Mouse (Mus musculus) intestine, postnatal 0 days (tissue): ENCODE measurements around the gene Rubcnl. TPM values are rescaled to one million over a fixed set of nuclear protein-coding genes. Genes with fewer than 3 reads are reported as not detected.

ENCODE experiments used
- ATAC-seq: fragments of 200-750 bp; cut with Nextera tagmentation; 2 replicates; pipeline ENCODE4 v1.8.0; 2017; ENCODE audit warnings: mild to moderate bottlenecking, moderate TSS enrichment, moderate library complexity
- H3K27ac ChIP-seq: fragments of 300-500 bp; sonication (generic); 2 replicates; pipeline ENCODE4 v1.5.1; 2014; ENCODE audit warnings: mild to moderate bottlenecking, low read depth, low read length, moderate library complexity
- H3K27me3 ChIP-seq: fragments of 300-500 bp; sonication (generic); replicated peaks from 2 replicates; pipeline ENCODE4 v1.6.1; 2014; ENCODE audit warnings: low read length, mixed read lengths; ENCODE audit not compliant: control insufficient read depth, insufficient read depth
- H3K36me3 ChIP-seq: fragments of 300-500 bp; sonication (generic); 2 replicates; pipeline ENCODE4 v1.6.1; 2014; ENCODE audit warnings: mild to moderate bottlenecking, moderate library complexity; ENCODE audit not compliant: control insufficient read depth, insufficient read depth
- H3K4me1 ChIP-seq: fragments of 300-500 bp; sonication (generic); replicated peaks from 2 replicates; pipeline ENCODE4 v1.6.1; 2014; ENCODE audit warnings: antibody characterized with exemption, low read length, mixed read lengths; ENCODE audit not compliant: control insufficient read depth, insufficient read depth
- H3K4me2 ChIP-seq: fragments of 300-500 bp; sonication (generic); replicated peaks from 2 replicates; pipeline ENCODE4 v1.6.1; 2014; ENCODE audit warnings: low read depth, mild to moderate bottlenecking, moderate library complexity
- H3K4me3 ChIP-seq: fragments of 300-500 bp; sonication (generic); 2 replicates; pipeline ENCODE4 v1.5.1; 2014; ENCODE audit warnings: low read depth, low read length
- H3K9ac ChIP-seq: fragments of 300-500 bp; sonication (generic); 2 replicates; pipeline ENCODE4 v1.6.1; 2014; ENCODE audit warnings: mild to moderate bottlenecking, low read depth, low read length
- H3K9me3 ChIP-seq: fragments of 300-500 bp; sonication (generic); 2 replicates; pipeline ENCODE4 v1.6.1; 2016; ENCODE audit warnings: mixed run types; ENCODE audit not compliant: control insufficient read depth
- CTCF ChIP-seq: sonication (generic); IDR thresholded peaks from 2 replicates; pipeline ENCODE4 v1.5.1; 2016; ENCODE audit warnings: low read depth, mild to moderate bottlenecking, control low read depth, antibody characterized with exemption, moderate library complexity
- WGBS: fragments of 180-500 bp; shearing (Covaris S2); extraction: QIAGEN DNeasy Blood & Tissue Kit; methylation state at CpG from one replicate; pipeline ENCODE4 v1.1.7; 2014; 5-methylcytosine and 5-hydroxymethylcytosine counted together
- polyA plus RNA-seq: library from polyadenylated mRNA; unstranded; fragments of >200 nt; fragmentation: Nextera tagmentation; extraction: Ambion mirVana; gene quantifications from 2 replicates; pipeline ENCODE4 v1.2.1, GENCODE M21; 2015

The Rubcnl gene
- polyA plus RNA-seq, 1 experiment from 2014 or later, result 0.22 TPM

DNA sequence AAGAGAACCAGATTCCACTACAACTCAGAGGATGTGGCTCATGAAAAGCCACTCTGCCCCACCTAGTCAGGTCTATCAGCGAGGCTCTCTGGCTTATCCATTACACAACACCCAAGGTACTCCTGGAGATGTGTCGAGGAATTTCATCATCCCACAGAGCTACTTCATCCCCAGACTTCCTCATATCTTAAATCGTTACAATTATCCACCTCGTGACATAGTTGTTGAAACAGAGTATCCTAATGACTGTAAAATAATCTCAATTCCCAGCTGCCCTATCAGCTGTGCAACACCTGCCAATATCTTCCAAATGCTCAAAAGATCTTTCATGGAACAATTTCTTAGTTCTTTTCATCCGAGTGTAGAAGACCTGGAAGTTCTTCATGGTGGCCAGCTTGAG, 32.7 kb upstream of the Rubcnl start:
- TF ChIP-seq CTCF, result no peak
- no peak overlapping the region for H3K9ac ChIP-seq
- no peak overlapping the region for H3K4me3 ChIP-seq
- no peaks in the 10 kb centered on the region for H3K9me3 ChIP-seq
- 62% methylated on average over 5 of the region's 5 CpGs for WGBS
- H3K36me3 ChIP-seq, result no peaks in the 10 kb centered on the region
- H3K4me1 ChIP-seq, result no peaks in the 10 kb centered on the region
- H3K27me3 ChIP-seq, result no peaks in the 10 kb centered on the region
- no peak overlapping the region for H3K27ac ChIP-seq
- ATAC-seq, result no peak
- H3K4me2 ChIP-seq, result no peak overlapping the region

DNA sequence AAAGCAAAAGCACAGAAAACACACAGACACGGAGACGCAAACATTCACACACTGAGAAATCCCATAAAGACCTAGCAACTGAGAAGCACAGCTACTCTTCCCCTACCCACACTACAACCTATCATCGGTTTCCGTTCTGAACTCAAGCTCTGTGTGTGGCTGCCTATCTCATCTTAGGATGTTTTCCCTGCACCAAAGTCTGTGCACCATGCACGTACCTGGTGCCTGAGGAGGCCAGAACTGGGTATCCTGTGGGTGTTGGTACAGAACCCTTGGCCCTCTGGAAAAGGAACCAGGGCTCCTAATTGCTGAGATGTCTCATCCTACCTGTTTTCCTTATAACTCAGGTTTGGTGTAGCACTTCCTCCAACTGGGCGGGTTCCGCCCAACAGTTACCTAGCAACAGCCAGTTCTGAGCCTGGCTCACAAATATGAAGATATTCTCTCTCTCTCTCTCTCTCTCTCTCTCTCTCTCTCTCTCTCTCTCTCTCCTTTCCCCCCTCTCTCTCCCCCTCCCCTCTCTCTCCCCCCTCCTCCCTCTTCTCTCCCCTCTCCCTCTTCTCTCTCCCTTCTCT, 30.9 kb upstream of the Rubcnl start:
- Histone ChIP-seq H3K27ac (no peak overlapping the region), H3K27me3 (no peaks in the 10 kb centered on the region), H3K9me3 (no peaks in the 10 kb centered on the region), H3K4me2 (no peak overlapping the region), H3K36me3 (no peaks in the 10 kb centered on the region), H3K4me3 (no peak overlapping the region), H3K4me1 (no peaks in the 10 kb centered on the region), H3K9ac (no peak overlapping the region)
- no peak for TF ChIP-seq CTCF
- ATAC-seq, result no peak
- 77% methylated on average over 7 of the region's 7 CpGs for WGBS

DNA sequence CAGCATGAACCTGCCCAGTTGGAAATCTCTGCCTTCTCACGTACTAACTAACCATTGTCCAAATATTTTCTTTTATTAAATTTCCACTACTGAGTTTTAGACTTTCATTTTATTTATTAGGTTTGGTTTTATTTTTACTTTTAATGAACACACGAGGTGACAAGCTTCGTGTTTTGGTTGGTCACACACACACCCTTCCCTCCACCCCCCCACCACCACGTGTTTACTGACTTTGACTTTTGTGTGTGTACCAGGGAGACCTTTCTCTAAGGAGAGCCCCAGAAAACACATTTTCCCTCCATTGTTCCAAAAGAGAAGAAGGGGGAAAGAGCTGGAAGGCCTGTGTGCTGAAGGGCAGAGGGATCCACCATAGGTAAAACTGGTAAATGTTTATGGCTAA, 30.2 kb upstream of the Rubcnl start:
- no peak overlapping the region for H3K27ac ChIP-seq
- no peak overlapping the region for H3K9ac ChIP-seq
- H3K4me2 ChIP-seq, result no peak overlapping the region
- H3K27me3 ChIP-seq, result no peaks in the 10 kb centered on the region
- no peak for TF ChIP-seq CTCF
- no peaks in the 10 kb centered on the region for H3K36me3 ChIP-seq
- no peak for ATAC-seq
- no peaks in the 10 kb centered on the region for H3K4me1 ChIP-seq
- H3K9me3 ChIP-seq, result no peaks in the 10 kb centered on the region
- 55% methylated on average over 4 of the region's 4 CpGs for WGBS
- H3K4me3 ChIP-seq, result no peak overlapping the region

DNA sequence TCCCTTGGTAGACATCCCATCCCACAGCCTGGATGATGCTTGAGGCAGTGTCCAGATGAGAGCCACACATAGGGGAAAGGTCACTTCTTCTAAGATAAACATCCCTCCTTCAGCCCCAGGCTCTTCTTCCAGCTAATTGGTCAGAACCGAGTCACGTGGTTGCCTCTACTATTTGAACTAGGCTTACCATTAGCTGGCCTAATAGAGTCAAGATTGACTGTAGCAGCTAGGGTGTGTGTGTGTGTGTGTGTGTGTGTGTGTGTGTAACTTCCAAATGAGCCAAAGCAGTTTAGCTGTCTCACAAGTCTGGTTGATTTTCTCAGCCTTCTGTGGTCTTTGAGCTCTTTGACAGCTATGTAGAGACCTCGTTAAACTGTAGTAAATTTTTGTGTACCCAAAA, 29.3 kb upstream of the Rubcnl start:
- no peak for TF ChIP-seq CTCF
- 55% methylated on average over 3 of the region's 3 CpGs for WGBS
- Histone ChIP-seq H3K27ac (no peak overlapping the region), H3K9me3 (no peaks in the 10 kb centered on the region), H3K9ac (no peak overlapping the region), H3K36me3 (no peaks in the 10 kb centered on the region), H3K4me3 (no peak overlapping the region), H3K4me2 (no peak overlapping the region), H3K4me1 (no peaks in the 10 kb centered on the region), H3K27me3 (no peaks in the 10 kb centered on the region)
- no peak for ATAC-seq

DNA sequence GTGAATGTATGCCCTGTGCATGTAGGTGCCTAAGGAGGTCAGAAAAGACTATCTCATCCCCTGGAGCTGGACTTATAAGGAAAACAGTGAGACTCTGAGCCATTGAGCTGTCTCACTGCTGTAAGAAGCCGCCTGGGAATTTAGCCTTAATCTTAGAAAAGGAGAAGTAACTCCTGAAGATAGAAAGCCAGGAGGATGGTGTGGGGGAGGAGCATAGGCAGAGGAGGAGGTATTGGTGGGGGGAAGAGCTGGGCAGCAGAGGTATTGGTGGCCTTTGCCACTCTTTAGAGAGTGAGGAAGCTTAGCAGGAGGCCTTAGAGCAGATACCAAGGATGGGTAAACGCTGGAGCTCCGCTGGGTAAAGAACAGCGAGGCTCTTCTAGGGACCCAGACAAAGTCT, 26.5 kb upstream of the Rubcnl start:
- Histone ChIP-seq H3K4me3 (no peak overlapping the region), H3K4me2 (no peak overlapping the region), H3K4me1 (no peaks in the 10 kb centered on the region), H3K36me3 (no peaks in the 10 kb centered on the region), H3K9me3 (no peaks in the 10 kb centered on the region), H3K27me3 (no peaks in the 10 kb centered on the region), H3K27ac (no peak overlapping the region), H3K9ac (no peak overlapping the region)
- WGBS, result 64% methylated on average over 4 of the region's 4 CpGs
- TF ChIP-seq CTCF, result no peak
- ATAC-seq, result no peak

DNA sequence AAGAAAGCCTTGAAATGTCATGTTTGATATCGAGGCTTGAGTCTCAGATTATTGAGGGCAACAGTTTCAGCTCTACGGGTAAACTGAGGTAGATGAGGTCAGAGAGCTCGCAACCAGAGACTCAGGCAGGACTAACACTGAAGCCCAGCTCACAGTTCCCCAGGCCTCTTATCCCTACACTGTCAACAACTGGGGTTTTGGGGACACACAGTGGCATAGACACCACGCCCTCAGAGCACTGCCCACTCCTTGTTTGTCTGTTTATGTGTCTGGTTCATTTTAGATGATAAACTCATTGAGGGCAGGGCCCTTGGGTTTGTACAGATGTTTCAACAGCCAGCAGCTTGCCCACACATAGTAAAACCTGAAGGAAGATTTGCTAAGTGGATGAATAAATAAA, 25.9 kb upstream of the Rubcnl start:
- no peak overlapping the region for H3K4me3 ChIP-seq
- H3K27me3 ChIP-seq, result no peaks in the 10 kb centered on the region
- no peaks in the 10 kb centered on the region for H3K4me1 ChIP-seq
- TF ChIP-seq CTCF, result no peak
- 86% methylated on average over 4 of the region's 4 CpGs for WGBS
- H3K9me3 ChIP-seq, result no peaks in the 10 kb centered on the region
- ATAC-seq, result no peak
- no peak overlapping the region for H3K9ac ChIP-seq
- no peak overlapping the region for H3K4me2 ChIP-seq
- no peaks in the 10 kb centered on the region for H3K36me3 ChIP-seq
- no peak overlapping the region for H3K27ac ChIP-seq

DNA sequence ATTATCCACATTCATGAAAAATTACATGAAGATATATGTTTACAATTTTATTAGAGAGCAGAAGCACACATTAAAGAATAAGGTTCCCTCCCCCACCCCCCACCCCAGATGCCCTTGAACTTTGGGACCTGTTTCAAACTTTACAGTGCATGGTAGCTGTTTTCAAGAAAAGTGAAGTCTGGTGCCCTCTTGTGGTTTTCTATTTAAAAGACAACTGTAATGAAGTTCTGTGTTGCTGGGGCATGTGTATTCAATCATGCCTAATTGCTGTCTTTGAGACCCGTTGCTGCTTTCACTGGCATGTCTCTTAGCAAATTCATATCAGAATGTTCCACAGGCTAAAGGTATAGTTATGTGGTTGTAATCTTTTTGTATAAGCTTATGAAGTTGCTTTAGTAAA, 25.3 kb upstream of the Rubcnl start:
- no peaks in the 10 kb centered on the region for H3K4me1 ChIP-seq
- no peaks in the 10 kb centered on the region for H3K36me3 ChIP-seq
- peak; percentile 82 for TF ChIP-seq CTCF
- no peaks in the 10 kb centered on the region for H3K27me3 ChIP-seq
- no peaks in the 10 kb centered on the region for H3K9me3 ChIP-seq
- 2% methylated on average over 1 of the region's 1 CpGs for WGBS
- H3K4me3 ChIP-seq, result no peak overlapping the region
- no peak overlapping the region for H3K4me2 ChIP-seq
- no peak overlapping the region for H3K9ac ChIP-seq
- H3K27ac ChIP-seq, result no peak overlapping the region
- no peak for ATAC-seq
